Mouse (Mus musculus) midbrain, embryonic 12.5 days (tissue): ENCODE results near the gene Slirp. TPM values are rescaled to one million over a fixed set of nuclear protein-coding genes. Genes with fewer than 3 reads are reported as not detected.

ENCODE experiments used
- ATAC-seq: fragments of 200-750 bp; cut with Nextera tagmentation; 2 replicates; pipeline ENCODE4 v1.8.0; 2017; ENCODE audit warnings: low read depth, moderate TSS enrichment, moderate library complexity; ENCODE audit not compliant: low FRiP score
- H3K27ac ChIP-seq: fragments of 300-500 bp; sonication (generic); replicated peaks from 2 replicates; pipeline ENCODE4 v1.5.1; 2016; ENCODE audit warnings: mild to moderate bottlenecking
- H3K27me3 ChIP-seq: fragments of 300-500 bp; sonication (generic); 2 replicates; pipeline ENCODE4 v1.6.1; 2016; ENCODE audit warnings: mild to moderate bottlenecking
- H3K36me3 ChIP-seq: fragments of 300-500 bp; sonication (generic); 2 replicates; pipeline ENCODE4 v1.6.1; 2016
- H3K4me1 ChIP-seq: fragments of 300-500 bp; sonication (generic); 2 replicates; pipeline ENCODE4 v1.6.1; 2016
- H3K4me2 ChIP-seq: fragments of 300-500 bp; sonication (generic); replicated peaks from 2 replicates; pipeline ENCODE4 v1.6.1; 2016; ENCODE audit warnings: mild to moderate bottlenecking, moderate library complexity
- H3K4me3 ChIP-seq: fragments of 300-500 bp; sonication (generic); 2 replicates; pipeline ENCODE4 v1.5.1; 2016; ENCODE audit warnings: mild to moderate bottlenecking
- H3K9ac ChIP-seq: fragments of 300-500 bp; sonication (generic); replicated peaks from 2 replicates; pipeline ENCODE4 v1.6.1; 2016; ENCODE audit warnings: mild to moderate bottlenecking, moderate library complexity
- H3K9me3 ChIP-seq: fragments of 300-500 bp; sonication (generic); 2 replicates; pipeline ENCODE4 v1.6.1; 2016; ENCODE audit warnings: mild to moderate bottlenecking
- WGBS: fragments of 180-500 bp; shearing (Covaris S2); methylation state at CpG from one replicate; pipeline ENCODE4 v1.1.7; 2016; 5-methylcytosine and 5-hydroxymethylcytosine counted together
- polyA plus RNA-seq: library from polyadenylated mRNA; unstranded; fragments of >200 nt; fragmentation: Nextera tagmentation; extraction: Ambion mirVana; gene quantifications from 2 replicates; pipeline ENCODE4 v1.2.1, GENCODE M21; 2016

Slirp gene
- polyA plus RNA-seq, 1 experiment from 2014 or later, result 281 TPM

DNA sequence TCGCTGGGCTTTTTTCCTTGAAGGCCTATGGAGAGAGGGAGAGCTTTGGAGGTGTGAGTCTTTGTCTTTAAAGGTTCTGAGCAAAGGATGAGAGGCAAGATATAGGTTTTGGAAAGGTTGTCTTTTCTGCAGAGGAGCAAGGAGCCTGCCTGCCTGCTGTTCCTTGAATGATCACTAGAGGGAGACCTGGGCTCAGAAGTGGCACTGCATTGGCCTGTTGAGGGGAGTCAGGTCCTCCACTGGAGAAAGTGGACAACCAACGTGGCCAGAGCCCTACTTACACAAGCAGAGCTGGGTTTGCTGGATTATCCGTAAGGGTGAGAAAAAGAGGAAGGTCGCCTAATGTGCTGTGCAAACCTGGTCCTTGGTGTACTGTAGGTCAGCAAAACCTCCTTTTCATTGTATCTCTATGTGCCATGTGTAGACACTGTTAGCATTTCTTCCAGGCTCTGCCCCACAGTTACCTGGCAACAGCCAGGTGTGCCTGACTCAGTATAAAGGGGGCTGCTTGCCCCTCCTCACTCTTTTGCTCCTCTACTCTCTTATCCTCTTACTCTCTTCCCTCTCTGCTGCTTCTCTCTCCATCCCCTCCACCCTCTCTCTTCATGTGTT is 30.4 kb upstream of the Slirp start:
- Histone ChIP-seq H3K9me3 (no peaks in the 10 kb centered on the region), H3K9ac (no peak overlapping the region), H3K36me3 (no peaks in the 10 kb centered on the region), H3K27me3 (no peaks in the 10 kb centered on the region), H3K27ac (no peak overlapping the region), H3K4me3 (no peak overlapping the region), H3K4me1 (no peaks in the 10 kb centered on the region), H3K4me2 (no peak overlapping the region)
- WGBS, result 19% methylated on average over 4 of the region's 4 CpGs
- ATAC-seq, result peak; percentile 57

DNA sequence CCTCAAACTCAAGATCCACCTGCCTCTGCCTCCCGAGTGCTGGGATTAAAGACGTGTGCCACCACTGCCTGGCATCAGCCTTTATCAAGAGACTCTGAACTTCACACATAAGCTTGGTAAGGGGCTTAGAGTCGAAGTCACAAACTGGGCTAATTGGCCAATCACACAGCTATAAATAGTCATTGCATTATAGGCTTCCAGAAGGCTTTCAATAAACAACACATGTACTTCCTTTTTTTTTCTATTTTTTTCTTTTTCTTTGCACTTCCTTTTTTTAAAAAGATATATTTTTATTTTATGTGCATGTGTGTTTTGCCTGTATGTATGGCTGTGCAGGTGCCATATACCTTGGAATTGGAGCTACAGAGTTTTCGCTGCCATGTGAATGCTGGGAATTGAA is 28.3 kb upstream of the Slirp start:
- H3K4me2 ChIP-seq, result no peak overlapping the region

DNA sequence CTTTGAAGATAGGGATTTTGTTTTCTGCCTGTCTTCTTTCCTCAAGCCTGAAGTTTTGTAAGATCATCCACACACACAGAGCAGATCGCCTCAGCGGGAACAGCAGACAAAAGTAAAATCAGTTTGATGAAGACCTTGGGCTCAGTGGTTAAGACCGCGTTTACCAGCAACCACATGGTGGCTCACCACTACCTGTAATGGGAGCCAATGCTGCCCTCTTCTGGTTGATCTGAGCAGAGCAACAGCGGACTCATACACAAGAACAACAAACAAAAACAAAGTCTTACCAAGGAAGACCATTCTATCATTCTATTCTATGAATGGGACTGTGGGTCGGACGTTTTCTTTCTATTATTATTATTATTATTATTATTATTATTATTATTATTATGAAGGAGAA is 27.0 kb upstream of the Slirp start:
- H3K36me3 ChIP-seq, result no peaks in the 10 kb centered on the region
- H3K4me2 ChIP-seq, result no peak overlapping the region
- 40% methylated on average over 7 of the region's 7 CpGs for whole genome bisulfite sequencing
- no peak overlapping the region for H3K27ac ChIP-seq
- ATAC-seq, result no peak
- no peaks in the 10 kb centered on the region for H3K27me3 ChIP-seq
- no peak overlapping the region for H3K4me3 ChIP-seq
- H3K4me1 ChIP-seq, result peaks cover 12% of the 10 kb centered on the region
- no peak overlapping the region for H3K9ac ChIP-seq
- H3K9me3 ChIP-seq, result no peaks in the 10 kb centered on the region

More for the DNA sequence above, 28.3 kb upstream of the Slirp start:
- Histone ChIP-seq H3K9ac (no peak overlapping the region), H3K27me3 (no peaks in the 10 kb centered on the region), H3K27ac (no peak overlapping the region), H3K4me3 (no peak overlapping the region), H3K9me3 (no peaks in the 10 kb centered on the region), H3K36me3 (no peaks in the 10 kb centered on the region), H3K4me1 (peaks cover 12% of the 10 kb centered on the region)
- ATAC-seq, result no peak
- WGBS, result 83% methylated on average over 4 of the region's 4 CpGs

DNA sequence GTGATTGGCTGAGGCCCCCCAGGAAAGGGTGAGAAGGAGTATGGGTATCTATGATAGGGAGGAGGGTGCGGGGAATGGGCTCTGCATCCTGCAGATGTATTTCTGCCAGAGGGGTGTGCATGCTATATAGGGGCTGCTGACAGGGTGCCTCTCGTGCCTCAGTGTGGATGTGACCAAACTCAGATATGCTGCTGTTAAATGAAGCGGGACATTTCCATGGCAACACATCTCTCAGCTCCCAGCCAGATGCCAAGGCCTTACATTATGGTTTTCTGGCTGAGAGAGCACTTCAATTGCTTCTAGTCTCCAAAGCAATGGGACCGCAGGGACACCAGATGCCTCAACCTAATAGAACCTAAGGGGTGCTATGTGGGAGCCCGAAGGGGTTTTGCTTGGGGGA is 24.8 kb upstream of the Slirp start:
- no peak overlapping the region for H3K9ac ChIP-seq
- no peak overlapping the region for H3K4me2 ChIP-seq
- no peak overlapping the region for H3K4me3 ChIP-seq

DNA sequence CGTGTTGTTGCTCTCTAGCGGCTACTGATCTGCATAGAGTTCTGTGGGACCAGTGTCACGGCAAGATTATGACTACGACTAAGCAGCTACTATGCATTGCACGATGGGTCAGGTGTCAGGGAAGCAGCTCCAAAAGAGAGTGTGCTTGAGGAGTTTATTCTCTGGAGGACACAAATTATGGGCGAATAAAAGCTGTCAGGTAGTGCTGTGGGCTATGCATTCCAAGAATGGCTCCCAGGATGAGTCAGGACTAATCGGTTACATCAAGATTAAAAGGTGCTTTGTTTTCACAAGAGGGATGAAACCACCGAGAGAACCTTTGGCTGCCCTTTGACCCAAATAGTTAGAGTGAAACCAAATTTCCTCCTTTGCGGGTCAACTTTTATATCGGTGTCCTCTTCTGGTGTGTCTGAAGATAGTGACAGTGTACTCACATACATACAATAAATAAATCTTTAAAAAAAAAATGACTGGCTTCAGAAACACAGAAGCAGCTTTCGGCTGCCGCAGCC is 23.7 kb upstream of the Slirp start:
- Histone ChIP-seq H3K9me3 (no peaks in the 10 kb centered on the region), H3K27me3 (no peaks in the 10 kb centered on the region), H3K27ac (peak overlapping the region; percentile 73), H3K36me3 (peaks cover 11% of the 10 kb centered on the region; the same call in 1 of the 2 replicates), H3K4me3 (no peak overlapping the region), H3K4me1 (peaks cover 20% of the 10 kb centered on the region), H3K9ac (no peak overlapping the region), H3K4me2 (no peak overlapping the region)
- WGBS, result 80% methylated on average over 12 of the region's 12 CpGs
- ATAC-seq, result no peak

More for the DNA sequence above, 24.8 kb upstream of the Slirp start:
- Histone ChIP-seq H3K9me3 (no peaks in the 10 kb centered on the region), H3K36me3 (peaks cover 11% of the 10 kb centered on the region; the same call in 1 of the 2 replicates), H3K27ac (peak overlapping the region; percentile 73), H3K27me3 (no peaks in the 10 kb centered on the region), H3K4me1 (peaks cover 14% of the 10 kb centered on the region)
- 54% methylated on average over 5 of the region's 5 CpGs for WGBS
- ATAC-seq, result peak; percentile 75

DNA sequence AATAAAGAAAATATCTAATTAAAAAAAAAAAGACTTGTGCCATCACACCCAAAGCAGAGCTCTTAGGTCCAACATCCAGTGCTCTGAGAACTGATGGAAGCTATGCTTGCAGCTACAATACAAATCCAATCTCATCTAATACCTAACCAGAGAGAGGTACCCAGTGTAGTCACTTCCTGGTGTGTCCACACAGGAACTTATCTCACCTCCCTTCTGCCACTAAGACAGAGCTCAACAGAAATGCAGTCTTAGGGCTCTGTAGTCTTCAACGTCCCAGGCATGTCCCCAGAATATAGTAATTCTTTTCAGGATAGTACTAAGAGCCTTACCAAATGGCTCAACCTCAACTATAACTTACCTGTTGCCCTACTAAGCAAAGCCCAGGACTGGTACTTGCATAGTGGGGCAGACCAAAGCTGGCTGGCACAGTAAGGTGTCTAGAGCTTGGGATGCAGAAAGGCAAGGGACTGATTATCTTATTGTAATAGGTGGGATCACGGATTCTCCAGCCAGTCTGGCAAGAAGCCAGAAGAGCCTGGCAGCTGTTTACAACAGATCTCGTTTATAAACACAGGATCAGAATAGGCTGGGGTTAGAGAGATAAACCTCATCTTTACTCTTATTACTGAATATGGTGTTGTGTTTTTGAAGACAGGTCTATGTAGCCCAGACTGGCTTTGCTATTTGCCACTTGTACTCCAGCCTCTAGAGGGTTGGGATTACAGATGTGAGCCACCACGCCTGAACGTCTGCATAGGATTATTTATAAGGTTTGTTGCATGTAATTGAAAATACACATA is 21.8 kb upstream of the Slirp start:
- Histone ChIP-seq H3K4me2 (no peak overlapping the region), H3K36me3 (peaks cover 20% of the 10 kb centered on the region), H3K4me1 (peaks cover 20% of the 10 kb centered on the region), H3K27me3 (no peaks in the 10 kb centered on the region), H3K27ac (no peak overlapping the region; the same call in 1 of the 2 replicates), H3K4me3 (no peak overlapping the region), H3K9ac (no peak overlapping the region), H3K9me3 (no peaks in the 10 kb centered on the region)
- no peak for ATAC-seq
- 80% methylated on average over 5 of the region's 5 CpGs for WGBS

DNA sequence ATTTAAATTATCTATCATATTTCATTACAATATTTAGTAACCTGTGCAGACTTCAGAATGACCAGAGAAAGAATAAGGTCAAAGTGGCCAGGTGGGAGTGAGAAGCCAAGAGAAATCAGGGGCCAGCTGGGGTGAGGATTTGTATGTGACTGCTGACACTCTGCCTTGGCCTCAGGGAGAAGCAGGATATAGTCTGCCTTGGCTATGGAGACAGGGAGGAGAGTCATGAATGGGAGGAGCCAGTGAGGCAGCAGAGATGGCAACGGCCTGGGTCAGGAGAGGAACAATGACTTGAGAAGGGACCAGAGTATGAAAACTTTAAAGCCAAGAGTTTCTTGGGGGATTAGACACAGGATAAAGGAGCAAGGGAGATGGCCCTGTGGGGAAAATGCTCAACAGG is 20.0 kb upstream of the Slirp start:
- no peak for ATAC-seq
- H3K4me2 ChIP-seq, result no peak overlapping the region
- H3K9ac ChIP-seq, result no peak overlapping the region
- no peaks in the 10 kb centered on the region for H3K27me3 ChIP-seq
- H3K27ac ChIP-seq, result peak overlapping the region; percentile 35; the same call in 1 of the 2 replicates
- 41% methylated on average over 1 of the region's 1 CpGs for WGBS
- no peak overlapping the region for H3K4me3 ChIP-seq
- H3K9me3 ChIP-seq, result no peaks in the 10 kb centered on the region
- peaks cover 38% of the 10 kb centered on the region for H3K36me3 ChIP-seq
- peaks cover 19% of the 10 kb centered on the region for H3K4me1 ChIP-seq

DNA sequence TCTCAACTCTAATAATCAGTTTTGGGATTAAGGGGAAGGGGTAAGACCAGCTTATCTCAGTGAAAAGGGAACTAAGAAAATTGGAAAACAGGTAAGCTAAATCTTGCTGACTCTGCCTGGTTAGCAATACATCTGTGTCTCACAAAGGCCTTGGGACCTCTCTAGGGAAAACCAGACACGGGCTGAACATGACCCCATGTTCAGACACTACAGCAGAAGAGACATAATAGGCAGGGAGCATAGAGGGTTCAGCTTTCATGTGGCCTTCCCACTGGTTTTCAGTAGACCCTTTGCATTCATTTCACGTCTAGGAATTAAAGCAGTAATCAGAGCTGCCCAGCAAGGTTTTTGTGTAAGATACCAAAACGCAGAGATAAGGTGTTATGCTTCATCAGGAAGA is 19.2 kb upstream of the Slirp start:
- ATAC-seq, result peak; percentile 57; the same call in 1 of the 2 replicates
- peaks cover 46% of the 10 kb centered on the region for H3K36me3 ChIP-seq
- H3K27ac ChIP-seq, result peak overlapping the region; percentile 52

DNA sequence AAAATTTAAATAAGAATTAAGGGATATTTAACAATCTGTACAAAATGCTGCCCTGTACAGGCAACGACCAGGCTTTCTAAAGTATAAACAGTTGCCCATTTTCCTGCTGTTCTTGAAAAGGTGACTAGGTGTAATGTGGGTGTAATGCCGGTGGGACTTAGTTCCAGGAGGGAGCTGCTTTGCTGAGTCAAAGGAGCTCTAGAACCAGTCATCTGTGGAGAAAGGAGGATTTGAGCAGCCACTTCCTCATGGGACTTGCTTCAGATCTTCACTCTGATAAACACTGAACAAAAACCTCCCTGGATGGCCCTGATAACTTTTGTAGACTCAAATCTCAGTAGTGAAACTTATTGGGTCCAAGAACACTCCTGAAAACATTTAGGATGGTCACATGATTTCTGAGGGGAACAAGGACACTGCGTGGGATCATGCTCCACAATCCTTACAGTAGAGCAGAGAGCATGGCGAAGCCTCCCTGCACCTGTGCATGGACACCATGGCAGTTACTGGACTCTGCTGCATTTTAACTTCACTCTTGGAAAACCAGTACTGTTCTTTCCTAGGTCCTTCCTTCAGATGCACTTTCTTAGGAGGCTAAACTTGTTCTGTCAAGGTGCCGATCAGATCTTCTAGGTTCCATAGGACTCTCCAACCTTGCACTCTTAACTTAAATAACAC is 17.2 kb upstream of the Slirp start:
- H3K36me3 ChIP-seq, result peaks cover 65% of the 10 kb centered on the region
- no peak overlapping the region for H3K4me3 ChIP-seq
- ATAC-seq, result no peak
- H3K9me3 ChIP-seq, result no peaks in the 10 kb centered on the region
- WGBS, result 94% methylated on average over 5 of the region's 5 CpGs
- H3K9ac ChIP-seq, result no peak overlapping the region
- no peaks in the 10 kb centered on the region for H3K27me3 ChIP-seq
- no peak overlapping the region for H3K27ac ChIP-seq
- H3K4me1 ChIP-seq, result peaks cover 8% of the 10 kb centered on the region; the same call in 1 of the 2 replicates
- no peak overlapping the region for H3K4me2 ChIP-seq

More for the DNA sequence above, 19.2 kb upstream of the Slirp start:
- Histone ChIP-seq H3K9ac (no peak overlapping the region), H3K27me3 (no peaks in the 10 kb centered on the region), H3K4me3 (no peak overlapping the region), H3K4me1 (peaks cover 11% of the 10 kb centered on the region), H3K9me3 (no peaks in the 10 kb centered on the region), H3K4me2 (no peak overlapping the region)
- 22% methylated on average over 3 of the region's 3 CpGs for WGBS

DNA sequence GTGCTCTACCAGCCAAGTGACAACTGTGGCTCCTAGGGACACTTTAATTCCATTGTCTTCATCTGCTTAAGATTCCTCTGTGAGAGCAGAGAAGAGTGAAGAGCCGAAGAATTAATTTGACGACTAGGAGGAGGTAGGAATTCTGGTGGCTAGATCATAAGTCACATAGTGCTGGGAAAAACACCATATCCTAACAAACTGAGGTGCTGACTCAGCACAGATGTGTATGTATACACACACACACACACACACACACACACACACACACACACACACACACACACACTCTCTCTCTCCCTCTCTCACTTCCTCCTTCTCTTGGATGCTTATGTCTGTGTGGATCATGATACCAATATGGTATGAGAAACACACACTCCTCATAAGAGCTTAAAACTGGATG is 15.4 kb upstream of the Slirp start:
- no peak for ATAC-seq
- Histone ChIP-seq H3K4me2 (no peak overlapping the region), H3K36me3 (peaks cover 76% of the 10 kb centered on the region), H3K27me3 (no peaks in the 10 kb centered on the region), H3K9me3 (no peaks in the 10 kb centered on the region), H3K27ac (no peak overlapping the region), H3K4me1 (peaks cover 8% of the 10 kb centered on the region; the same call in 1 of the 2 replicates), H3K9ac (no peak overlapping the region), H3K4me3 (no peak overlapping the region)
- 96% methylated on average over 2 of the region's 2 CpGs for WGBS

DNA sequence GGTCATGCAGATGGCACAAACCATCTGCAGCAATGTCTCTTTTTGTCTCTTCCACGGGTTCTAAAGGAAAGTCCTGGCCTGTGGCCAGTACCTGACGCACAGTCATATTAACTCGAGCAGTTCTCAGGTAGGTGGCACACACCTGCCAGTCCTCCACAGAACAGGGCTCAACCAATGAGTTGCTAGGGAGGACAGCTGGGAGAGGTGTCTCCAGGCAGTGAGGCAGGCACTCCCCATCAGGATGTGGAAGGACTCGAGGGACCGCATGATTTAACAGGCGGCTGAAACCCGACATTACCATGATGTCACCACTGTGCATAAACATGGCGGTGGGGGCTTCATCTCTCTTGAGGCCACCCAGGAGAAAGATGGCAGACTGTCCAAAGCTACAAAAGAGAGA is 14.8 kb upstream of the Slirp start:
- no peak overlapping the region for H3K27ac ChIP-seq
- H3K9ac ChIP-seq, result no peak overlapping the region
- H3K9me3 ChIP-seq, result no peaks in the 10 kb centered on the region
- peaks cover 6% of the 10 kb centered on the region; the same call in 1 of the 2 replicates for H3K4me1 ChIP-seq
- WGBS, result 93% methylated on average over 8 of the region's 8 CpGs
- H3K4me2 ChIP-seq, result no peak overlapping the region
- no peaks in the 10 kb centered on the region for H3K27me3 ChIP-seq
- no peak overlapping the region for H3K4me3 ChIP-seq
- ATAC-seq, result no peak
- H3K36me3 ChIP-seq, result peaks cover 77% of the 10 kb centered on the region
